Mouse (Mus musculus): ENCODE measurements around the gene Nr4a2. TPM values are rescaled to one million over a fixed set of nuclear protein-coding genes. Genes with fewer than 3 reads are reported as not detected.
A peak's percentile ranks its signal among the peaks of the same experiment; 100 is the strongest.

The Nr4a2 gene
- polyA plus RNA-seq, 1 experiment from 2014 or later: 4.4 TPM

DNA sequence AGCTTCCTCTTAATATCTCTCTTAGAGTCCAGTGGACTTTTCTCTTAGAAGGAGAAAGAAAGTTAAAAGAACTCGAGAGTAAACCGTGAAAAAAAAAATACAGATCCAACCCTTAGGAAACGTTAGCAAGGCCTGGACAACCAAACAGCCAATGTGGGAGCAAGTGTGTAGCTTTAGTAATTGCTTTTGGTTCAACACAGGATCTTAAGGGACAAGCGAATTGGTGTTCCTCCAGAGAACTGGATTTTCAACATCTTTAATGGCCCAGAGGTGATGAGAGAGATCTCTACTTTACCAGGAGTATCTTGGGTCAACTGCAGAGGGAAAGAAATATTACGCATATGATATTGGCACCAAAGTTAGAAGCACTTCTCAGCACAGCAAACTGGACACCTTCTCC lies 10.4 kb downstream of the Nr4a2 start:
- 31% methylated on average over 5 of the region's 5 CpGs for WGBS
- H3K4me3 ChIP-seq (ENCODE audit: low read length): no peak overlapping the region; the same call in 1 of the 2 replicates
- peaks cover 53% of the 10 kb centered on the region for H3K27me3 ChIP-seq (ENCODE audit: control insufficient read depth, insufficient read depth, low read depth, low read length)
- H3K9ac ChIP-seq (ENCODE audit: low read length): no peak overlapping the region
- no peak overlapping the region for H3K4me2 ChIP-seq (ENCODE audit: low read depth, low read length)
- H3K36me3 ChIP-seq (ENCODE audit: control insufficient read depth, insufficient read depth, low read length): no peaks in the 10 kb centered on the region
- ATAC-seq (ENCODE audit: low read depth): no peak
- no peak overlapping the region for H3K27ac ChIP-seq (ENCODE audit: low read length)
- peaks cover 3% of the 10 kb centered on the region; the same call in 1 of the 2 replicates for H3K4me1 ChIP-seq (replicated peaks; ENCODE audit: control insufficient read depth, insufficient read depth, low read length)
- H3K9me3 ChIP-seq (ENCODE audit: control insufficient read depth, low read length): no peaks in the 10 kb centered on the region; the same call in 1 of the 2 replicates

DNA sequence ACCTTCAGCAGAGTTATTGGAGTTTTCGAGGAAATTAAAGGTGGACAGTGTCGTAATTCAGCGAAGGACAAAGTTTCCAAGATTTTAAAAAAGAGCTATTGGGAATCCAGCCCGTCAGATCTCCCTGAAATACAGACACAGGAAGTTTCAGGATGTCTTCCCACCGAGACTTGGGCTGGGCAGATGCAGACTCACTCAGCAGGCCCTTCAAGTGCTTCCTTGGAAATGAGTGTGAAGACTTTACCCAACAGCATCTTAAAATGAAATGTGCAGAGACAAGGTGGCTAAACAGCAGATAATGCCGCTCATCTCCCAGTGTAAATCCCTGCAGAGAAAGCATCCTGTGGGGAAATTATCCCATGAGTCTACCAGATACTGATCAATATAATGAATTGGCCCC lies 10.9 kb downstream of the Nr4a2 start:
- Histone ChIP-seq H3K4me2 (ENCODE audit: low read depth, low read length) (no peak overlapping the region), H3K9ac (ENCODE audit: low read length) (no peak overlapping the region), H3K36me3 (ENCODE audit: control insufficient read depth, insufficient read depth, low read length) (no peaks in the 10 kb centered on the region), H3K4me1 (replicated peaks; ENCODE audit: control insufficient read depth, insufficient read depth, low read length) (peaks cover 3% of the 10 kb centered on the region; the same call in 1 of the 2 replicates), H3K4me3 (ENCODE audit: low read length) (no peak overlapping the region), H3K27me3 (ENCODE audit: control insufficient read depth, insufficient read depth, low read depth, low read length) (peaks cover 57% of the 10 kb centered on the region), H3K27ac (ENCODE audit: low read length) (no peak overlapping the region), H3K9me3 (ENCODE audit: control insufficient read depth, low read length) (no peaks in the 10 kb centered on the region; the same call in 1 of the 2 replicates)
- 53% methylated on average over 6 of the region's 6 CpGs for whole genome bisulfite sequencing
- no peak for ATAC-seq (ENCODE audit: low read depth)

DNA sequence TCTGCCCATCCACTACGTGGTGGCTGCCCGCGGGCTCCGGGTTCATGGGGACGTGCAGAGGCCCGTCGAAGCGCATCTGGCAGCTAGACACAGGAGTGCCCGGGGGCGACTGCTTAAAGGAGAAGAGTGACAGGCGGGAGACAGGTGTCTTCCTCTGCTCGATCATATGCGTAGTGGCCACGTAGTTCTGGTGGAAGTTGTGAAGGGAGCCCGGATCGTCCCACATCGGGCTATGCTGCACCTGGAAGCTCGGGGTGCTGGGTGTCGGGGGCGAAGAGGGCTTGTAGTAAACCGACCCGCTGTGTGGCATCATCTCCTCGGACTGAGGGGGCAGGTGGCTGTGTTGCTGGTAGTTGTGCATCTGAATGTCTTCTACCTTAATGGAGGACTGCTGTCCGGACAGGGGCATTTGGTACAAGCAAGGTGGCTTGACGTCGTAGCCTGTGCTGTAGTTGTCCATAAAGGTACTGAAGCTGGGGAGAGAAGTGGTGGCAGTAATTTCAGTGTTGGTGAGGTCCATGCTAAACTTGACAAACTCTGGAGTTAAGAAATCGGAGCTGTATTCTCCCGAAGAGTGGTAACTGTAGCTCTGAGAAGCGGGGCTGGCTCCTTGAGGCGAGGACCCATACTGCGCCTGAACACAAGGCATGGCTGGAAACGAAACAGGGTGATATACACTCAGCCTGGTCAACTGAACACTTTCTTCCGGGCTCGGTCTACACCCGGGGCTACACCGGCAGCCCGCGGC lies 11.8 kb downstream of the Nr4a2 start:
- H3K27me3 ChIP-seq (ENCODE audit: control insufficient read depth, insufficient read depth, low read depth, low read length): peaks cover 60% of the 10 kb centered on the region
- ATAC-seq (ENCODE audit: low read depth): no peak
- H3K4me2 ChIP-seq (ENCODE audit: low read depth, low read length): no peak overlapping the region
- 12% methylated on average over 38 of the region's 38 CpGs for WGBS
- no peaks in the 10 kb centered on the region; the same call in 1 of the 2 replicates for H3K9me3 ChIP-seq (ENCODE audit: control insufficient read depth, low read length)
- H3K9ac ChIP-seq (ENCODE audit: low read length): no peak overlapping the region
- H3K4me3 ChIP-seq (ENCODE audit: low read length): 0 out of 2 replicates have a peak overlapping the region, but pooled peaks have one; percentile 6
- no peak overlapping the region for H3K27ac ChIP-seq (ENCODE audit: low read length)
- peaks cover 3% of the 10 kb centered on the region; the same call in 1 of the 2 replicates for H3K4me1 ChIP-seq (replicated peaks; ENCODE audit: control insufficient read depth, insufficient read depth, low read length)
- no peaks in the 10 kb centered on the region for H3K36me3 ChIP-seq (ENCODE audit: control insufficient read depth, insufficient read depth, low read length)

DNA sequence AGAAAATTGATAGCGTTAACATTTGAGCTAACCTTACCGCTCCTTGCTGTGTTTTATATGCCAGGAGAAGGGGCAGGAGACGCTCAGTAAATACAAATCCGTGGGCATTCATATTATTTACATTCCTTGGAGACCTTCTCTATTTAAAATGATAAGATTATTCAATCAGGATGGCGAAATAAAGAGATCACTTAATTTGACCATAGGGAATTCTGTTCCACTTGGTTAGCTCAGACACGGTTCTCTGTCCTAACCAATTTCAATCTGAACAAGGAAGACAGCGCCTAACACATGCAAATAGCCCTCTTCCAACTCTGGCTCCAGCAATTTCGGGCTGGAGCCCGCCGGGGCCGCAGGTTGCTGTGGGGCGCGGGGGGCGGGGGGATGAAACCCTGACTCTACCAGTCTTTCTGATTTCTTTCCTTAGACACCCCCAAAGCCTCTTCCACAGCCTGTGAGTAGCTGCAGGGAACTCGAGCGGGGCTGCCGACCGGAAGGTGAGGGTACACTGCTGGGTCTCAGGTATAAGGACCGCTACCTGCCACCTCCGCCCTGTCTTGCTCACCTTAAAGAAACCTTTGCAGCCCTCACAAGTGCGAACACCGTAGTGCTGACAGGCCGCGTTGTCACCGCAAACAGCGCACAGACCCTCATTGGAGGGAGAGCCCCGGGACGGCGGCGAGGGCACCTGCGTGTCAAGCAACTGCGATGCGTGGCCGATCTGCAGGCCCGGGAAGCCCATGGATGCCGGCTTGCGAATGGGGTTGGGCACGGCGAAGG lies 12.6 kb downstream of the Nr4a2 start:
- no peak overlapping the region for H3K4me2 ChIP-seq (ENCODE audit: low read depth, low read length)
- H3K9me3 ChIP-seq (ENCODE audit: control insufficient read depth, low read length): no peaks in the 10 kb centered on the region; the same call in 1 of the 2 replicates
- peaks cover 61% of the 10 kb centered on the region for H3K27me3 ChIP-seq (ENCODE audit: control insufficient read depth, insufficient read depth, low read depth, low read length)
- WGBS: 16% methylated on average over 38 of the region's 39 CpGs
- H3K9ac ChIP-seq (ENCODE audit: low read length): no peak overlapping the region
- H3K27ac ChIP-seq (ENCODE audit: low read length): no peak overlapping the region
- no peak overlapping the region for H3K4me3 ChIP-seq (ENCODE audit: low read length)
- no peak for ATAC-seq (ENCODE audit: low read depth)
- H3K36me3 ChIP-seq (ENCODE audit: control insufficient read depth, insufficient read depth, low read length): no peaks in the 10 kb centered on the region
- peaks cover 3% of the 10 kb centered on the region; the same call in 1 of the 2 replicates for H3K4me1 ChIP-seq (replicated peaks; ENCODE audit: control insufficient read depth, insufficient read depth, low read length)

DNA sequence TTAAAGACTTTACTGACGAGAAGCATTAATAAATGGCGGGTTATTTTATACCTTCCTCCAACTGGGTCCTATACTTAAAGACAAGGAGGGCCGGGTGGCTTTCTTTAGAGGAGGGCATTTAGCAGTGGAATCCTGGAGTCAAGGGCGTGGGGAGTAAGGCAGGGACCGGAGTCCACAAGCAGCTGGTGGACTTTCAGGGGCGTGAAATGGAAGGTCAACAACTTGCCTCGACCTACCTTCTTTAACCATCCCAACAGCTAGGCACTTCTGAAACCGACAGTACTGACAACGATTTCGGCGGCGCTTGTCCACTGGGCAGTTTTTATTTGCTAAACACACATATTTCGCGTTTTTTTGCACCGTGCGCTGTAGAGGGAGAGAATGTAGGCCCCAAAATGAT lies 13.4 kb downstream of the Nr4a2 start:
- ATAC-seq (ENCODE audit: low read depth): no peak
- Histone ChIP-seq H3K4me2 (ENCODE audit: low read depth, low read length) (no peak overlapping the region), H3K9ac (ENCODE audit: low read length) (no peak overlapping the region), H3K4me3 (ENCODE audit: low read length) (no peak overlapping the region), H3K9me3 (ENCODE audit: control insufficient read depth, low read length) (no peaks in the 10 kb centered on the region; the same call in 1 of the 2 replicates), H3K27me3 (ENCODE audit: control insufficient read depth, insufficient read depth, low read depth, low read length) (peaks cover 69% of the 10 kb centered on the region), H3K4me1 (replicated peaks; ENCODE audit: control insufficient read depth, insufficient read depth, low read length) (peaks cover 3% of the 10 kb centered on the region; the same call in 1 of the 2 replicates), H3K27ac (ENCODE audit: low read length) (no peak overlapping the region), H3K36me3 (ENCODE audit: control insufficient read depth, insufficient read depth, low read length) (no peaks in the 10 kb centered on the region)
- WGBS: 32% methylated on average over 16 of the region's 16 CpGs

DNA sequence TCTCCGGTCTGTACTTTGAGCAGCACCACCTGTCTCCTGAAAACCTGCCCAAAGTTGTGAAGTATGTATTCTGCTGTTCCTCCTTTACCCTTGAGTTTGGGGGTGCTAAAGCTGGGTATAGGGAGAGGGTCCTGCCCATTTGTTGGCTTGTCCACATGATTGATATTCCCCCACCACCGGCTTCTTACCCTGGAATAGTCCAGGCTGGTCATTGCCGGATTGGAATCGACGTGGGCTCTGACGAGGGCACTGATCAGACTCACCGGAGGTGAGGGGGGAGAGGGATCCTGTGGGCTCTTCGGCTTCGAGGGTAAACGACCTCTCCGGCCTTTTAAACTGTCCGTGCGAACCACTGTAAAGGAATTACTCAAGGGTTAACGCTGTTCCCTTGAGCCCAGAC lies 13.9 kb downstream of the Nr4a2 start:
- 20% methylated on average over 14 of the region's 14 CpGs for WGBS
- no peaks in the 10 kb centered on the region; the same call in 1 of the 2 replicates for H3K4me1 ChIP-seq (replicated peaks; ENCODE audit: control insufficient read depth, insufficient read depth, low read length)

DNA sequence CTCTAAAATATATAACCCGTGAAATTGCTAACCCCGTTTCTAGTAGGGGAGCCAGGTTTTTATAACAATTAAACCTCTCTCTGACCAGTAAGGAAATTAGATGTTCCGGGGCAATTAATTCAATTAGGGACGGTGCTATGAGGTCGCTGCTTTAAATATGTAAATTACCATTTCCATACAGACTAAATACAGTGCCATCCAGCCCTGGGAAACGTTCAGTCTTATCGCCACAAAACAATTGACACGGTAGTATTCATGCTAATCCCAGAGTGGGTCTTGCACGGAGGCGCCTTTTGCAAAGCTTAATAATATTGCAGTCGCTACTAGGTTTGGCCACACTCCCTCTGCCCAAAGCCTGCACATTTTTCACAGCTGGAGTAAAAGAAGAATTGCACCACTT lies 14.5 kb downstream of the Nr4a2 start:
- WGBS: 28% methylated on average over 11 of the region's 11 CpGs
- no peak for ATAC-seq (ENCODE audit: low read depth)

More for the DNA sequence above, 13.9 kb downstream of the Nr4a2 start:
- Histone ChIP-seq H3K4me2 (ENCODE audit: low read depth, low read length) (no peak overlapping the region), H3K9me3 (ENCODE audit: control insufficient read depth, low read length) (no peaks in the 10 kb centered on the region; the same call in 1 of the 2 replicates), H3K4me3 (ENCODE audit: low read length) (no peak overlapping the region), H3K27ac (ENCODE audit: low read length) (no peak overlapping the region), H3K27me3 (ENCODE audit: control insufficient read depth, insufficient read depth, low read depth, low read length) (peaks cover 74% of the 10 kb centered on the region), H3K36me3 (ENCODE audit: control insufficient read depth, insufficient read depth, low read length) (no peaks in the 10 kb centered on the region), H3K9ac (ENCODE audit: low read length) (no peak overlapping the region)
- ATAC-seq (ENCODE audit: low read depth): no peak

DNA sequence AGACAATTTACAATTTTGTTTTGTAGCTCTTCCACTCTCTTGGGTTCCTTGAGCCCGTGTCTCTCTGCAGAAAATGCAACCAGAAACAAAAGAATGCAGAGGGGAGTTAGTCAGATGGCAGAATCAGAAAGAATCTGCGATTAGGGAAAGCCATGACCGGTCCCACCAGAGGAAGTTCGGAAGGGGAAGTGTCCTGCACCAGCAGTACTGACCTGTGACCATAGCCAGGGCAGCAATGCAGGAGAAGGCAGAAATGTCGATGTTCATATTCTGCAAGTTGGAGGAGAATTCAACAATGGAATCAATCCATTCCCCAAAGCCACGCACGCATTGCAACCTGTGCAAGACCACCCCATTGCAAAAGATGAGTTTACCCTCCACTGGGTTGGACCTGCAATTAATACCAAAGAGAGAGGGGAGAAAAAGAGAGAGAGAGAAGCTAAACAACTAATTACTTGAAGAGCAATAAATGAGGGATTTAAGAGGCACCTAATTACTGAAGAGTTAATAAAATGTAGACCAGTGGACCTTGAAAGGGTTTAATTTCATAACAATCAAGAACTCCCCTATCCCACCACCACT lies 15.4 kb downstream of the Nr4a2 start:
- Histone ChIP-seq H3K9ac (ENCODE audit: low read length) (no peak overlapping the region), H3K27ac (ENCODE audit: low read length) (no peak overlapping the region), H3K4me2 (ENCODE audit: low read depth, low read length) (no peak overlapping the region), H3K27me3 (ENCODE audit: control insufficient read depth, insufficient read depth, low read depth, low read length) (peaks cover 83% of the 10 kb centered on the region), H3K9me3 (ENCODE audit: control insufficient read depth, low read length) (no peaks in the 10 kb centered on the region; the same call in 1 of the 2 replicates), H3K4me3 (ENCODE audit: low read length) (no peak overlapping the region), H3K36me3 (ENCODE audit: control insufficient read depth, insufficient read depth, low read length) (no peaks in the 10 kb centered on the region), H3K4me1 (replicated peaks; ENCODE audit: control insufficient read depth, insufficient read depth, low read length) (0 out of 2 replicates have a peak, but pooled peaks cover 2% of the 10 kb centered on the region)
- 48% methylated on average over 7 of the region's 7 CpGs for WGBS
- no peak for ATAC-seq (ENCODE audit: low read depth)

More for the DNA sequence above, 14.5 kb downstream of the Nr4a2 start:
- Histone ChIP-seq H3K27ac (ENCODE audit: low read length) (no peak overlapping the region), H3K9me3 (ENCODE audit: control insufficient read depth, low read length) (no peaks in the 10 kb centered on the region; the same call in 1 of the 2 replicates), H3K4me2 (ENCODE audit: low read depth, low read length) (no peak overlapping the region), H3K4me3 (ENCODE audit: low read length) (no peak overlapping the region), H3K4me1 (replicated peaks; ENCODE audit: control insufficient read depth, insufficient read depth, low read length) (no peaks in the 10 kb centered on the region; the same call in 1 of the 2 replicates), H3K36me3 (ENCODE audit: control insufficient read depth, insufficient read depth, low read length) (no peaks in the 10 kb centered on the region), H3K27me3 (ENCODE audit: control insufficient read depth, insufficient read depth, low read depth, low read length) (peaks cover 80% of the 10 kb centered on the region), H3K9ac (ENCODE audit: low read length) (no peak overlapping the region)

DNA sequence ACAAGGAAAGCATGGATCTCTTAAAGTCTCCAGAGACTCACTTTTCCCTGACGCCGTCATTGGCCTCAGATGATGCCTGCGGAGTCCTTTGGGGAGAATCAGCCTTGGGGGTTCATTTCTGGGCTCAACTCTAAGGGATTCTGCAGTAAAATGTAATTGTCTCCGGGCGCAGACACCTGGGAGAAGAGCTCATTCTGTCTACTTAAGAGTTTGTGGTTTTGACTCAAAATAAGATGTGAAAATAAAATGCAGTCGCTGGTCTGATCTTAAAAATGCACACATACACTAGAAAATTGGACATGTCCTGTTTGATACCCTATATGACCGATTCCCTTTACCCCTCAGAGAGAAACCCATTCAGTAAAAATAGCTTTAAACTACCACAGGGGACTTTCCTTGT lies 18.4 kb downstream of the Nr4a2 start:
- Histone ChIP-seq H3K27ac (ENCODE audit: low read length) (no peak overlapping the region), H3K9me3 (ENCODE audit: control insufficient read depth, low read length) (no peaks in the 10 kb centered on the region), H3K4me2 (ENCODE audit: low read depth, low read length) (no peak overlapping the region), H3K4me3 (ENCODE audit: low read length) (no peak overlapping the region), H3K36me3 (ENCODE audit: control insufficient read depth, insufficient read depth, low read length) (no peaks in the 10 kb centered on the region), H3K27me3 (ENCODE audit: control insufficient read depth, insufficient read depth, low read depth, low read length) (peaks cover 82% of the 10 kb centered on the region), H3K9ac (ENCODE audit: low read length) (no peak overlapping the region), H3K4me1 (replicated peaks; ENCODE audit: control insufficient read depth, insufficient read depth, low read length) (peaks cover 14% of the 10 kb centered on the region)
- WGBS: 24% methylated on average over 7 of the region's 7 CpGs
- ATAC-seq (ENCODE audit: low read depth): no peak

Measured in lung, embryonic 16.5 days (tissue).